Mouse (Mus musculus): ENCODE results near the gene Crym.

- TF ChIP-seq POLR2A (IDR thresholded peaks at IDR 0.05; ENCODE audit: control insufficient read depth, low read depth, low read length), result no peak
- no peak for TF ChIP-seq CTCF (IDR thresholded peaks at IDR 0.05; ENCODE audit: control insufficient read depth, insufficient read depth, insufficient replicate concordance, low read depth, low read length)
Observed at GRCm38 (mm10) chr7:120177611-120178010, 24.3 kb downstream of the Crym start.

All from testis, adult 2 months (tissue).